Mouse (Mus musculus) neural tube, embryonic 14.5 days (tissue): Measurements from ENCODE around the gene Nobox. TPM values are rescaled to one million over a fixed set of nuclear protein-coding genes. Genes with fewer than 3 reads are reported as not detected.

Source experiments
- ATAC-seq: fragments of 200-750 bp; cut with Nextera tagmentation; 2 replicates; pipeline ENCODE4 v1.8.0; 2017; ENCODE audit warnings: low read depth, mild to moderate bottlenecking, moderate TSS enrichment, moderate library complexity
- H3K27ac ChIP-seq: fragments of 300-500 bp; sonication (generic); 2 replicates; pipeline ENCODE4 v1.5.1; 2014; ENCODE audit warnings: low read depth, mild to moderate bottlenecking, control low read depth, low read length, moderate library complexity, mixed read lengths
- H3K27me3 ChIP-seq: fragments of 300-500 bp; sonication (generic); 2 replicates; pipeline ENCODE4 v1.6.1; 2014; ENCODE audit warnings: low read length; ENCODE audit not compliant: control insufficient read depth, insufficient read depth
- H3K36me3 ChIP-seq: fragments of 300-500 bp; sonication (generic); 2 replicates; pipeline ENCODE4 v1.6.1; 2014; ENCODE audit warnings: low read length, mixed read lengths; ENCODE audit not compliant: control insufficient read depth, insufficient read depth
- H3K4me1 ChIP-seq: fragments of 300-500 bp; sonication (generic); 2 replicates; pipeline ENCODE4 v1.6.1; 2014; ENCODE audit warnings: low read length; ENCODE audit not compliant: control insufficient read depth, insufficient read depth
- H3K4me2 ChIP-seq: fragments of 300-500 bp; sonication (generic); 2 replicates; pipeline ENCODE4 v1.6.1; 2014; ENCODE audit warnings: mild to moderate bottlenecking, low read depth, low read length, control low read depth
- H3K4me3 ChIP-seq: fragments of 300-500 bp; sonication (generic); 2 replicates; pipeline ENCODE4 v1.5.1; 2014; ENCODE audit warnings: low read depth, low read length, control low read depth, mixed read lengths
- H3K9ac ChIP-seq: fragments of 300-500 bp; sonication (generic); replicated peaks from 2 replicates; pipeline ENCODE4 v1.6.1; 2014; ENCODE audit warnings: low read depth, mild to moderate bottlenecking, control low read depth, low read length, mixed read lengths
- H3K9me3 ChIP-seq: fragments of 300-500 bp; sonication (generic); 2 replicates; pipeline ENCODE4 v1.6.1; 2016; ENCODE audit warnings: low read length; ENCODE audit not compliant: control insufficient read depth
- WGBS: fragments of 180-500 bp; shearing (Covaris S2); extraction: QIAGEN DNeasy Blood & Tissue Kit; methylation state at CpG from one replicate; pipeline ENCODE4 v1.1.7; 2014; 5-methylcytosine and 5-hydroxymethylcytosine counted together
- polyA plus RNA-seq: library from polyadenylated mRNA; unstranded; fragments of >200 nt; fragmentation: Nextera tagmentation; extraction: Ambion mirVana; gene quantifications from 2 replicates; pipeline ENCODE4 v1.2.1, GENCODE M21; 2014

Nobox gene
- polyA plus RNA-seq, 1 experiment from 2014 or later, result not detected

GRCm38 (mm10) chr6:43254193-43254926, 55.0 kb downstream of the Nobox start:
- no peaks in the 10 kb centered on the region for H3K36me3 ChIP-seq
- no peak overlapping the region for H3K27ac ChIP-seq
- H3K9ac ChIP-seq, result no peak overlapping the region
- no peak overlapping the region for H3K4me3 ChIP-seq
- no peaks in the 10 kb centered on the region for H3K9me3 ChIP-seq
- ATAC-seq, result no peak
- no peak overlapping the region for H3K4me2 ChIP-seq
- no peaks in the 10 kb centered on the region for H3K4me1 ChIP-seq
- no peaks in the 10 kb centered on the region for H3K27me3 ChIP-seq
- 62% methylated on average over 7 of the region's 7 CpGs for WGBS

Other genes with a start within 250 kb of the Nobox start
- not detected in 2 replicates for gene Olfr441, start 203.2 kb downstream of the Nobox start, polyA plus RNA-seq
- not detected in 2 replicates for gene Olfr237-ps1, start 163.0 kb downstream of the Nobox start, polyA plus RNA-seq
- not detected in 2 replicates for gene Olfr437, start 146.3 kb downstream of the Nobox start, polyA plus RNA-seq
- not detected in 2 replicates for gene Olfr13, start 137.4 kb downstream of the Nobox start, polyA plus RNA-seq
- not detected in 2 replicates for gene Olfr435, start 112.4 kb downstream of the Nobox start, polyA plus RNA-seq
- gene Olfr434, start 96.5 kb downstream of the Nobox start, polyA plus RNA-seq, result not detected in 2 replicates
- not detected in 2 replicates for gene Olfr47, start 78.0 kb downstream of the Nobox start, polyA plus RNA-seq
- 0.80 and 2.9 TPM in 2 replicates for gene Arhgef5, start 44.0 kb downstream of the Nobox start, polyA plus RNA-seq